Comparison of ENCODE assay signal across 9 mouse cellular contexts in the genomic region with DNA sequence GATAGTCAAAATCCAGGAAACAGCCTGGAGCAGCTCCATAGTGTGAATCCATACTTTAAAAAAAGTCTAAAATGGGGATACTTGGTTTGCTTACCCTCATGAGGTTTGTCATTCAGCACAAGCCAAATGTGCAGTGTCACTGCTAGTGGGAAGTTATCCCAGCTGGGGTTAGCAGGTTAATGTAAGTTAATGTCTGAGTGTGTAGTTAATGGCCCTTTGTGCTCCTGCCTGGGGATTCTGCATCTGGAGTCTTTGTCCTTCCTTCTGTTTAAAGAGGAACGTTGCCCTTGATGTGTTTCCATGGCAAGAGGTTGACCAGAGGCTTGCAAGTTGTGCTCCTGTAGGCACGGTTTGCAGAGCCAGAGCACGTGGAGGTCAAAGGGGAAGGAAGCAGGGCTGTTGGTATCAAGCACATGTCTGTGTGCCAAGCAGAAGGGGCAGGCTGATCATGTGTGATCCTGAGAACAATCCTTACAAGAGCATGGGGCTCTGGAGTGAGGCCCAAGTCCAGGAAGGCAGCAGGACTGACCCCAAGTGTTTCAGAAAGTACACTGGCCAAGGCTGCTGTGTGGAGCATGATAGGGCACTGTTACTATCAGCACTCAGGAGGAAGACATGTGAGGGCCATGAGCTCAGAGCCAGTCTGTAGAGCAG. TPM values are rescaled to one million over a fixed set of nuclear protein-coding genes. Genes with fewer than 3 reads are reported as not detected.
DNase-seq lines count a peak whose midpoint lies in the region; ATAC-seq lines count a peak whose summit lies in the region.
"Had no signal": no experiment of that assay in that cellular context is flagged by ENCODE, and none has a peak within 500 bp of the region (broad histone marks: within the 10 kb centered on the region; RNA-seq: fewer than 3 reads in every experiment).

No protein-coding gene starts in this region.

- H3K4me1 ChIP-seq in intestine, embryonic 14.5 days (replicated peaks; ENCODE audit: control insufficient read depth, insufficient read depth, low read length): peaks cover 30% of the 10 kb centered on the region
- H3K4me1 ChIP-seq in liver, embryonic 12.5 days: peaks cover 44% of the 10 kb centered on the region
- H3K4me1 ChIP-seq in midbrain, embryonic 15.5 days: no peaks in the 10 kb centered on the region

- DNase-seq in 416B (ENCODE audit: low read depth): peak; percentile 53
- peak; percentile 74 for DNase-seq in ZHBTc4 (ENCODE audit: low read depth, low spot score)
- no peak for DNase-seq in intestine, embryonic 14.5 days (ENCODE audit: low spot score)
- DNase-seq in frontal cortex, postnatal 36 days (ENCODE audit: low spot score in 2 of 2): no peak
- no peak for DNase-seq in right cerebral cortex, postnatal 10 days (ENCODE audit: low spot score in 2 of 2)
- DNase-seq in layer of hippocampus, adult 9-11 months: no peak

- peak overlapping the region; percentile 74 for H3K27ac ChIP-seq in intestine, embryonic 14.5 days (ENCODE audit: low read depth)
- H3K27ac ChIP-seq in liver, embryonic 12.5 days: peak overlapping the region; percentile 45; the same call in 1 of the 2 replicates
- H3K27ac ChIP-seq in midbrain, embryonic 15.5 days: no peak overlapping the region
- H3K27ac ChIP-seq: hindbrain, embryonic 12.5 days had no signal

- no peaks in the 10 kb centered on the region for H3K9me3 ChIP-seq in intestine, embryonic 14.5 days (ENCODE audit: control insufficient read depth, low read length)
- no peaks in the 10 kb centered on the region for H3K9me3 ChIP-seq in liver, embryonic 12.5 days (replicated peaks)
- H3K9me3 ChIP-seq in midbrain, embryonic 15.5 days: no peaks in the 10 kb centered on the region
- H3K9me3 ChIP-seq: hindbrain, embryonic 12.5 days had no signal

- 0 out of 2 replicates have a peak, but pooled peaks have one; percentile 40 for ATAC-seq in intestine, embryonic 14.5 days (replicated peaks; ENCODE audit: low FRiP score, low TSS enrichment, low read depth)
- ATAC-seq in liver, embryonic 12.5 days: peak; percentile 70
- no peak for ATAC-seq in midbrain, embryonic 15.5 days (replicated peaks)

- no peak overlapping the region for H3K4me3 ChIP-seq in intestine, embryonic 14.5 days (ENCODE audit: low read depth, low read length)
- no peak overlapping the region for H3K4me3 ChIP-seq in liver, embryonic 12.5 days
- no peak overlapping the region for H3K4me3 ChIP-seq in midbrain, embryonic 15.5 days
- H3K4me3 ChIP-seq: hindbrain, embryonic 12.5 days had no signal

- H3K4me2 ChIP-seq in intestine, embryonic 14.5 days (ENCODE audit: low read length): no peak overlapping the region
- no peak overlapping the region for H3K4me2 ChIP-seq in liver, embryonic 12.5 days
- no peak overlapping the region for H3K4me2 ChIP-seq in midbrain, embryonic 15.5 days
- H3K4me2 ChIP-seq: hindbrain, embryonic 12.5 days had no signal

- H3K36me3 ChIP-seq in intestine, embryonic 14.5 days (ENCODE audit: control insufficient read depth, insufficient read depth, low read length): no peaks in the 10 kb centered on the region
- H3K36me3 ChIP-seq in liver, embryonic 12.5 days: no peaks in the 10 kb centered on the region
- no peaks in the 10 kb centered on the region for H3K36me3 ChIP-seq in midbrain, embryonic 15.5 days (replicated peaks)
- H3K36me3 ChIP-seq: hindbrain, embryonic 12.5 days had no signal

- no peak overlapping the region for H3K9ac ChIP-seq in intestine, embryonic 14.5 days (ENCODE audit: low read length)
- H3K9ac ChIP-seq in liver, embryonic 12.5 days: no peak overlapping the region
- H3K9ac ChIP-seq in midbrain, embryonic 15.5 days: no peak overlapping the region
- H3K9ac ChIP-seq: hindbrain, embryonic 12.5 days had no signal

- H3K27me3 ChIP-seq in intestine, embryonic 14.5 days (replicated peaks; ENCODE audit: control insufficient read depth, insufficient read depth, low read length): no peaks in the 10 kb centered on the region
- no peaks in the 10 kb centered on the region for H3K27me3 ChIP-seq in liver, embryonic 12.5 days (replicated peaks)
- H3K27me3 ChIP-seq in midbrain, embryonic 15.5 days (replicated peaks): no peaks in the 10 kb centered on the region
- H3K27me3 ChIP-seq: hindbrain, embryonic 12.5 days had no signal

- WGBS in intestine, embryonic 14.5 days: 17% methylated on average over 3 of the region's 3 CpGs
- WGBS in liver, embryonic 12.5 days (ENCODE audit: insufficient replicate concordance): 13% methylated on average over 3 of the region's 3 CpGs
- 33% methylated on average over 3 of the region's 3 CpGs for WGBS in midbrain, embryonic 15.5 days

RNA-seq across cellular contexts. Expression of gene Ppfibp1, which starts 24.7 kb away (rescaled TPM):
- polyA plus RNA-seq in intestine, embryonic 14.5 days (2014; fragmentation: Nextera tagmentation; extraction: Ambion mirVana): 48.1 and 50.4 TPM in 2 replicates
- 16.5 and 17.5 TPM in 2 replicates for polyA plus RNA-seq in liver, embryonic 12.5 days (2016; fragmentation: Nextera tagmentation; extraction: Ambion mirVana)
- 16.1 and 17.8 TPM in 2 replicates for polyA plus RNA-seq in midbrain, embryonic 15.5 days (2015; fragmentation: Nextera tagmentation; extraction: Ambion mirVana)

RNA-seq across cellular contexts. Expression of gene 1700034J05Rik, which starts 41.3 kb away (rescaled TPM):
- polyA plus RNA-seq in intestine, embryonic 14.5 days (2014; fragmentation: Nextera tagmentation; extraction: Ambion mirVana): 0.24 and 0.34 TPM in 2 replicates
- 0.06 and 0.11 TPM in 2 replicates for polyA plus RNA-seq in liver, embryonic 12.5 days (2016; fragmentation: Nextera tagmentation; extraction: Ambion mirVana)
- polyA plus RNA-seq in midbrain, embryonic 15.5 days (2015; fragmentation: Nextera tagmentation; extraction: Ambion mirVana): 0.08 TPM in 1 of 2 replicates, not detected in the other

Comparison
In these comparisons a context has a peak if more than half of its experiments do, and no peak if none do; other contexts are left out.
1. DNase-seq: peak in 416B (single experiment) and ZHBTc4 (single experiment); none in intestine, embryonic 14.5 days (single experiment), frontal cortex, postnatal 36 days (0 of 2), right cerebral cortex, postnatal 10 days (0 of 2) and layer of hippocampus, adult 9-11 months (single experiment).